Mouse (Mus musculus) embryonic facial prominence, embryonic 10.5 days (tissue): ENCODE results near the gene Tbc1d17. TPM values are rescaled to one million over a fixed set of nuclear protein-coding genes. Genes with fewer than 3 reads are reported as not detected.

ENCODE experiments used
- DNase-seq: peaks from one replicate; pipeline ENCODE4 v3.0.0-alpha.2; 2017; ENCODE audit warnings: low spot score
- H3K27ac ChIP-seq: fragments of 300-500 bp; sonication (generic); replicated peaks from 2 replicates; pipeline ENCODE4 v1.5.1; 2016; ENCODE audit warnings: mild to moderate bottlenecking
- H3K27me3 ChIP-seq: fragments of 300-500 bp; sonication (generic); replicated peaks from 2 replicates; pipeline ENCODE4 v1.6.1; 2016; ENCODE audit warnings: low read depth, mild to moderate bottlenecking; ENCODE audit not compliant: poor library complexity, severe bottlenecking
- H3K36me3 ChIP-seq: fragments of 300-500 bp; sonication (generic); replicated peaks from 2 replicates; pipeline ENCODE4 v1.6.1; 2016; ENCODE audit warnings: mild to moderate bottlenecking, moderate library complexity
- H3K4me1 ChIP-seq: fragments of 300-500 bp; sonication (generic); 2 replicates; pipeline ENCODE4 v1.6.1; 2016
- H3K4me3 ChIP-seq: fragments of 300-500 bp; sonication (generic); 2 replicates; pipeline ENCODE4 v1.5.1; 2016; ENCODE audit warnings: mild to moderate bottlenecking, moderate library complexity
- H3K9me3 ChIP-seq: fragments of 300-500 bp; sonication (generic); 2 replicates; pipeline ENCODE4 v1.6.1; 2016; ENCODE audit warnings: mild to moderate bottlenecking
- WGBS: fragments of 180-500 bp; shearing (Covaris S2); methylation state at CpG from one replicate; pipeline ENCODE4 v1.1.7; 2016; 5-methylcytosine and 5-hydroxymethylcytosine counted together
- polyA plus RNA-seq: library from polyadenylated mRNA; unstranded; fragments of >200 nt; fragmentation: Nextera tagmentation; extraction: Ambion mirVana; gene quantifications from 2 replicates; pipeline ENCODE4 v1.2.1, GENCODE M21; 2016

Gene Tbc1d17
- polyA plus RNA-seq, result 77.2 and 82.7 TPM in 2 replicates

DNA sequence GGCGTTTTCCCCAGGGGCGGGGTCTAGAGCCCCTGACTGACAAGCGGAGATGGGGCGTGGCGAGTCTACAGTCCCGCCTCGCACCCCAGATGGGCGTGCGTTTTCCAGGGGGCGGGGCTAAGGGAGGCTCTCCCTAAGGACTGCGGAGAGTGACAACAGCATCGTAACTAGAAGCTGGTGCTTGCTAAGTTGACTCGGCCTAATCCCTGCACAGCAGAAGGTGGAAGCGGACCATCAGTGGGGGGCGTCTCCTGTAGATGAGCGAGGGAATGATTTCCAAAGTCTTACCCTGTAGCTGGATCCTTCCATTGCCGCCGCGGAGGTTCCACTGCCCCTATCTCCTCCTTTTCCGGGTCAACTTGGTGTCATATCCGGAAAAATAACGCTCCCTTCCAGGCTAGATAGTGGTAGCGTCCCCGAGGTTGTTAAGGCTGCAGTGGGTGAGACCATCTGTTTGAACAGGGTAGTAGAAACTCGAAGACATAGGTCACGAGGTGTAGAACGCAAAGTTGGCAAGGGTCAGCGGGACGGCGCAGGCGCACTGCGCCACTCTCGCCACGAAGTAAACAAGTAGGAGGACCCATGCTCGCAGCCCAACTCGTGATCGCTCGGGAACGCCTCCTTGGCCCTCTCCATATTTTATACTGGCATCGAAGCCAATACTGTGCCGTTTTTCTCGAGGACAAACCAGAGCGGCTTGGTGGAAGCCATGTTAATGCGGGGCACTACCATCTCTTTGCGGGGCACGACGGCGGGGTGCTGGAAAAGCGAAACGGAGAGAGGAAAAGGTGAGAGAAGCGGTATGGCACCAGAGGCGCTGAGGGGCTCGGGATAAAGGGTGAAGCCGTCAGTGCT lies at the start of gene Tbc1d17, which contains the start of gene Akt1s1:
Gene Tbc1d17 (minus strand): TSS at position 519 of the 855 bp plus-strand sequence.
Gene Akt1s1 (plus strand): TSS at position 431 of the 855 bp plus-strand sequence.
- peak within 1 kb of the TSS; percentile 92 for H3K27ac ChIP-seq
- H3K4me1 ChIP-seq, result peaks cover 44% of the 10 kb centered on the region
- no peaks in the 10 kb centered on the region for H3K9me3 ChIP-seq
- H3K4me3 ChIP-seq, result peak within 1 kb of the TSS; percentile 82
- under 1% methylated on average over 54 of the region's 54 CpGs for WGBS
- DNase-seq, result peak; percentile 96
- peaks cover 56% of the 10 kb centered on the region for H3K36me3 ChIP-seq
- H3K27me3 ChIP-seq, result no peaks in the 10 kb centered on the region

DNA sequence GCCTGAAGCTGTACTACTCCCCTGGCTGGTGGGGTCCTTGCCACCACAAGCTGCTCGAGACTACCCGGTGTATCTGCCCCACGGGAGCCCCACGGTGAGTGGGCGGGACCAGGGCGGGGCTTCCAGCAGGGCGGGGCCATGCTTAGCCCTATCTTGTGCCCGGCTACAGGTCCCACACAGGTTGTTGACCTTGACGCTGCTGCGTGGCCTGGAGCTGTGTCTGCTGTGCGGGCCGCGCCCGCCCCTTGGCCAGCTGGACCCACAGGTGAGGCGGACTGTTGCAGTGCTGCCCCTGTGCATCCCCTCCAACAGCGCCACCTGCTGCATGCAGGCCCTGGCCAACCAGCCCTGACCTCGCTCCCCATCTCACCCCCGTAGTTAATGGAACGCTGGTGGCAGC lies 49.7 kb upstream of the Tbc1d17 start:
- Histone ChIP-seq H3K4me3 (peak overlapping the region; percentile 19), H3K27ac (peak overlapping the region; percentile 40; the same call in 1 of the 2 replicates), H3K36me3 (peaks cover 54% of the 10 kb centered on the region), H3K9me3 (no peaks in the 10 kb centered on the region), H3K27me3 (no peaks in the 10 kb centered on the region), H3K4me1 (peaks cover 58% of the 10 kb centered on the region)
- DNase-seq, result peak; percentile 45
- WGBS, result 43% methylated on average over 19 of the region's 19 CpGs

DNA sequence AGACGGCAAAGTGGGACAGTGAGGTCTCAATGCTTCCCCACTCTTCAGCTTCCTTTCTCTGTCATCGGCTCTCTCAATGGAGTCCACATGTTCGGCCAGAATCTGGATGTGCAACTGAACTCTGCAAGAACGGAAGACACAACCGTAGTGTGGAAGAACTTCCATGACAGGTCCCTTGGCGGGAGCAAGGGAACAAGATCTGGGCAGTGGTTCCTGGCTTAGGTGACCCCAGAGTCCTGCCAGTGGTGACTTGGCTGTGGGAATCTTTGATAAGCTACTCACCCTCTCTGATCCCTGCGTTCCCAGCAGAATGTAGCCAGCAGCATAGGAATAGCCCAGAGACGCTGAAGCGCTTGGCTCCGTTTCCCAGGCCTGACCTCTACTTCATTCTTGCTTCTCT lies 47.6 kb upstream of the Tbc1d17 start:
- H3K36me3 ChIP-seq, result peaks cover 33% of the 10 kb centered on the region
- H3K27me3 ChIP-seq, result no peaks in the 10 kb centered on the region
- H3K4me1 ChIP-seq, result peaks cover 60% of the 10 kb centered on the region
- WGBS, result 43% methylated on average over 10 of the region's 10 CpGs
- H3K27ac ChIP-seq, result peak overlapping the region; percentile 87
- peak overlapping the region; percentile 67 for H3K4me3 ChIP-seq
- H3K9me3 ChIP-seq, result no peaks in the 10 kb centered on the region
- no peak for DNase-seq

DNA sequence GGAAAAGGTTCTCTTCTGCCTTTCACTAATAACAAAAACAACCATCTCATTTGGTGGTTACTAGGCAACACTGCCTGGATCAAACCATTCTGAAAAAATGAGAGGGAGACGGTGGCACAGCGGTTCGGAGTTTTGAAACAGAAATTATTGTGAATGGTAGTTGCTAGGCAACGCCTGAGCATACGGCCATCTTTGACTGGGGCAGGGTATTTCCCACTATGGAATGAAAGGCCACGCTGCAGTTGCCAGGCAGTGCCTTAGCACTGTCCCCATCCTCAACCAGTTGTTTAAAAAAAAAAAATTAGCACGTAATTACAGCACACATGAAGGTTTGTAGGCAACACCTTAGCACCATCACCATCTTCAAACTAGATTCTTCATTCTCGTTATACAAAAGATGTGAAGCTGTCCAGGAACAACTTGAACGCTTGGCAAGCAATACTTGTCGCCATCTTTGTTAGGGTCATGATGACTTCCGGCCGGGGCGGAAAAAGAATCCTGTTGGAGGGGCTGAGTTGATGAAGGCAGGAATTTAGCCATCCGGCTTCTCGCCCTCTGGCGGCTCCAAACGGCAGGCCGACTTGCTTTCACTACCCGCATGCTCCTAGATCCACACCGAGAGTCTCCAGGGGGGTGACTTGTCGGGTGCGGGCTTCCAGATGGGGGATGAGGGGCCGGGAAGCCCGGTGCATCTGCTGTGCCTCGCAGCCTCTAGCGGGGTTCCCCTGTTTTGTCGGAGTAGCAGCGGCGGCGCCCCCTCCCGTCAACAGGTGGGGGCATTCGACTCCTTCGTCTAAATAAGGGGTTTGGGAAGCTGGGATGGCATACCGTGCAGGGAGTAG lies 46.9 kb upstream of the Tbc1d17 start, which contains the start of gene Fuz:
Gene Fuz (plus strand): TSS at position 487 of the 842 bp plus-strand sequence.
- Histone ChIP-seq H3K36me3 (peaks cover 28% of the 10 kb centered on the region), H3K27ac (peak within 1 kb of the TSS; percentile 87), H3K4me3 (peak within 1 kb of the TSS; percentile 67), H3K4me1 (peaks cover 60% of the 10 kb centered on the region), H3K9me3 (no peaks in the 10 kb centered on the region), H3K27me3 (no peaks in the 10 kb centered on the region)
- DNase-seq, result peak; percentile 93
- WGBS, result 2% methylated on average over 34 of the region's 34 CpGs

DNA sequence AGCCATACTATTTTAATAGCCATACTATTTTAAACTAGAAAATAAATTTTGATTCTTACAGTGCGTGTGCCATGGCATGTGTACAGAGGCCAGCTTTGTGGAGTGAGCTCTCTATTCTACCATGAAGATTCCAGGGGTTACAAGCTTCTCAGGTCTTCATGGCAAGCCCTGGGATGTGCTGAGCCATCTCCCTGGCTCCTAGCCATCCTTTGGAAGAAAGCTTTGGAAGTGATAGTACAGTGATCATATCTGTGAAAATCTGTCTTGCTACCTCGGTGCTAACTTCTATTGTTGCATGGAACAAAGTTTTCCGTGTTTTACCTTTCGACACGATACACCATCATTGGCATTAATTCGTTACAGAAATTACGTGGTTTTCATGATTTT lies 46.3 kb upstream of the Tbc1d17 start:
- Histone ChIP-seq H3K4me3 (peak overlapping the region; percentile 67), H3K27ac (peak overlapping the region; percentile 87), H3K27me3 (no peaks in the 10 kb centered on the region), H3K36me3 (peaks cover 28% of the 10 kb centered on the region), H3K9me3 (no peaks in the 10 kb centered on the region), H3K4me1 (peaks cover 61% of the 10 kb centered on the region)
- no peak for DNase-seq
- WGBS, result 69% methylated on average over 7 of the region's 7 CpGs

DNA sequence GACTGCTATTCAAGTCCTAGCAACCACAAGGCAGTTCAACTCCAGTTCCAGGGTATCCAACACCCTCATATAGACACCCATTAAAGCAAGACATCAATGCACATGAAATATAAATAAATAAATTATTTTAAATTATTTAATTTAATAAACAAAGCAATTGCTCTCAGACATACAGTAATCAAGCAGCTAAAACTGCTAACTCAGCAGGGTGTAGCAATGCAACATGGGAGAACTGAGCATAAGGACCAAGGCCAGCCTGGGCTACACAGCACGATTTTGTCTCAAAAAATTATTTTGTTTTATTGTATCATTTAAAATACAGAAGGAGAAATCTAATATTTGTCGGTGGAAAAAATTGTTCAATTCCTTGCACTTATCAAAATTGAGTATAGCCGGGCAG lies 45.3 kb upstream of the Tbc1d17 start:
- H3K27me3 ChIP-seq, result no peaks in the 10 kb centered on the region
- no peaks in the 10 kb centered on the region for H3K9me3 ChIP-seq
- no peak overlapping the region for H3K4me3 ChIP-seq
- peaks cover 26% of the 10 kb centered on the region for H3K36me3 ChIP-seq
- peaks cover 60% of the 10 kb centered on the region for H3K4me1 ChIP-seq
- no peak for DNase-seq
- no peak overlapping the region for H3K27ac ChIP-seq
- 87% methylated on average over 3 of the region's 3 CpGs for WGBS

DNA sequence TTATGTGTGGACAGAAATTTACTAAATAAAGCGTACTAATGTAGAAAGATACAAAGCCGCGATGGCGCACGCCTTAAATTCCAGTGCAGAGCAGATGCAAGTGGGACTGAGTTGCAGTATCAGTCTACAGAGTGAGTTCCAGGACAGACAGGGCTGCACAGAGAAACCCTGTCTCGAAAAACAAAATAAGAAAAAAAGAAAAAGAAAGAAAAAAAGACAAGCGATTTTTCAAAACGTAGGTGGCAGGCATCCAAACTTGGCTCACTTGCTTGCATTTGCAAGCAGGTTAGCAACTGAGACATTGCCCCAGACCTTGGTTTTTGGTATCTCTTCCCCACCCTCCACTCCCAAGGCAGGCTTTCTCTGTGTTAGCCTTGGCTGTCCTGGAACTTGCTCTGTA lies 44.3 kb upstream of the Tbc1d17 start:
- H3K4me3 ChIP-seq, result peak overlapping the region; percentile 84
- peaks cover 26% of the 10 kb centered on the region for H3K36me3 ChIP-seq
- no peak for DNase-seq
- no peaks in the 10 kb centered on the region for H3K9me3 ChIP-seq
- 33% methylated on average over 8 of the region's 8 CpGs for WGBS
- H3K4me1 ChIP-seq, result peaks cover 51% of the 10 kb centered on the region
- H3K27me3 ChIP-seq, result no peaks in the 10 kb centered on the region
- H3K27ac ChIP-seq, result peak overlapping the region; percentile 97

DNA sequence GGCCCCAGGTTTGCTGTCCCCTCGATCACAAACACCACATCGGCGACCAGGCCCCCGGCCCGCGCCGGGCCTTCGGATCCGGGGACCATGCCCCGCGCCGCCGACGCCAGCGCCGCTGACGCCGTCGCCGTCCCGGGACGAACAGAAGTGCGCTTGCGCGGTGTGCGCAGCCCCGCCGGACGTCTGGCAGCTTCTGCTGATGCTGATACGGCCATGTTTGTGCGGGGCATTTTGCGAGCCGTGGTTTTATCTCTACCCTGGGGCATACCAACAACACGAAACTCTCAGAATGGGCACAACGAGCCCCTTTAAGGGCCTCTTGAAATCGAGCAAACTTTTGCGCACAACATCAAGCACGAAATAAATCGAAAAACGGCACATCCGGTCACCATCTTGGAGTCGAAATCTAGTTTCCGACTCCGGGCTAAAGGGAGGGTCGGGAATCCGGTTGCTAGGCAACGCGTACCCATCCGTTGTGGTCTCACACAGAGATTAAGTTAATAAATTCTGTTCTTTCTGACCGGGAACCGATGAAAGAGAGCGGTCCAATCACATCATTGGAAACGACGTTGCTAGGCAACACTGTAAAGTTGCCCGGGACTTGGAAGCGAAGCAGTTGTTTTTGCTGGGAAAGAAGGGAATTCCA lies 43.5 kb upstream of the Tbc1d17 start, which contains the start of gene Med25:
Gene Med25 (minus strand): TSS at position 437 of the 646 bp plus-strand sequence.
- DNase-seq, result peak; percentile 92
- under 1% methylated on average over 56 of the region's 56 CpGs for WGBS
- peaks cover 43% of the 10 kb centered on the region for H3K4me1 ChIP-seq
- peak within 1 kb of the TSS; percentile 97 for H3K27ac ChIP-seq
- no peaks in the 10 kb centered on the region for H3K9me3 ChIP-seq
- H3K4me3 ChIP-seq, result peak within 1 kb of the TSS; percentile 84
- peaks cover 34% of the 10 kb centered on the region for H3K36me3 ChIP-seq
- no peaks in the 10 kb centered on the region for H3K27me3 ChIP-seq

DNA sequence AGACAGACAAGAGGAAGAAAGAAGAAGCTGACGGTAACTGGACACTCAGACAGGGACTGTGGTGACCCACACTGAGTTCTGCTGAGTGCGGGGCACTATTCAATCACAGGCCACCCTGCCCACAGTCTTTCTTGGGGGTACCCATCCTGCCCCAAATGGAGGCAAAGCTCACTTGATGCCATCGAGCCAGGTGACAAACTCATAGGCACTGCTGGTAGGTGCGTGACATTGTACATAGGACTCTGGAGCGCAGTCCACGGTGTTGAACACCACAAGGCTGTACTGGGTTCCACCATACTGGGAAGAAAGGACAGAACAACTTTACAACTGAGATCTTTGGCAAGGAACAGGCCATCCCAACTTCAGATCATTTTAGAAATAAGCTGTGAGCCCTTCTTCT lies 42.7 kb upstream of the Tbc1d17 start:
- 23% methylated on average over 6 of the region's 6 CpGs for WGBS
- peaks cover 42% of the 10 kb centered on the region for H3K36me3 ChIP-seq
- peaks cover 35% of the 10 kb centered on the region for H3K4me1 ChIP-seq

DNA sequence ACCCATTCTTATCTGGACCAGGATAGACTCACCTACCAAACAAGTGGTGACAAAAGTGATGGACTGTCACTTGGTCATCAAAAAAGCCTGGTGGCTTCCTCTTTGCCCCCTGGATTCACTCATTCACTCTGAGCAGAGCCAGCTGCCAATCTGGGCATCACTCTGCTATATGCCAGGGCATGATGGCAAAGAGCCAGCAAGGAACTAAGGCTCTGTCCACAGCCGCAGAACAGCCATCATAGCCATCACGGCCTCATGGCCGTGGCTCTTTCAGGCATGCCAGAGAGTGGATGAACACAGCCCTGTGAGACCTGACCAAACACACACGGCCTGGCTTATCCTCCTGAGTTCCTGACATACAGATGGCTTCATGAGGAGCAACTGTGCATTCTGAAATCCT lies 41.9 kb upstream of the Tbc1d17 start:
- Histone ChIP-seq H3K4me1 (peaks cover 30% of the 10 kb centered on the region), H3K9me3 (no peaks in the 10 kb centered on the region), H3K27me3 (no peaks in the 10 kb centered on the region), H3K4me3 (peak overlapping the region; percentile 84), H3K36me3 (peaks cover 51% of the 10 kb centered on the region), H3K27ac (no peak overlapping the region; the same call in 1 of the 2 replicates)
- DNase-seq, result no peak
- 88% methylated on average over 4 of the region's 4 CpGs for WGBS

More for the DNA sequence above, 42.7 kb upstream of the Tbc1d17 start:
- H3K27ac ChIP-seq, result peak overlapping the region; percentile 97
- DNase-seq, result no peak
- peak overlapping the region; percentile 84 for H3K4me3 ChIP-seq
- no peaks in the 10 kb centered on the region for H3K9me3 ChIP-seq
- H3K27me3 ChIP-seq, result no peaks in the 10 kb centered on the region

DNA sequence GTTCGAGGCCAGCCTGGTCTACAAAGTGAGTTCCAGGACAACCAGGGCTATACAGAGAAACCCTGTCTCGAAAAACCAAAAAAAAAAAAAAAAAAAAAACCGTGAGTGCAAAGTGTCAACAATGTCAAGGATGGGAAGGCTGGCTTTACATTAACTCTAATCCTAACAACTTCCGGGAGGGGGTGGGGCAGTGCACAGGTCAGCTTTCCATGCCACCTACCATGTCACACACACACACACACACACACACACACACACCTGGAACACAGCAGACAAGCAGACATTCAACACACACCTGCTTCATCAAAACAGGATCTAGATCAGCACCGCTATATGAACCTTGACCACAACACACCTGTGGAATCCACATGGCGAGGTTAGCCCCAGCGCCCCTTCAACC lies 41.3 kb upstream of the Tbc1d17 start:
- no peaks in the 10 kb centered on the region for H3K27me3 ChIP-seq
- peaks cover 57% of the 10 kb centered on the region for H3K36me3 ChIP-seq
- H3K9me3 ChIP-seq, result no peaks in the 10 kb centered on the region
- 90% methylated on average over 7 of the region's 7 CpGs for WGBS
- peaks cover 27% of the 10 kb centered on the region for H3K4me1 ChIP-seq
- no peak overlapping the region for H3K27ac ChIP-seq
- no peak for DNase-seq
- H3K4me3 ChIP-seq, result peak overlapping the region; percentile 84
